Comparison of ENCODE assay signal across 16 mouse cellular contexts in genomic region chr8:120002348-120002747, GRCm38 (mm10). TPM values are rescaled to one million over a fixed set of nuclear protein-coding genes. Genes with fewer than 3 reads are reported as not detected.
DNase-seq lines count a peak whose midpoint lies in the region; ATAC-seq and TF ChIP-seq lines count a peak whose summit lies in the region.
"Had no signal": no experiment of that assay in that cellular context is flagged by ENCODE, and none has a peak within 500 bp of the region (broad histone marks: within the 10 kb centered on the region; RNA-seq: fewer than 3 reads in every experiment).

No protein-coding gene starts in this region.

- ATAC-seq in heart, embryonic 14.5 days (ENCODE audit: insufficient number of reproducible peaks, insufficient read depth, low FRiP score, low read depth): no peak
- no peak for ATAC-seq in embryonic facial prominence, embryonic 14.5 days (ENCODE audit: low read depth)
- ATAC-seq in stomach, embryonic 15.5 days (ENCODE audit: insufficient read depth, low FRiP score, low read depth): no peak
- ATAC-seq: forebrain, postnatal 0 days; liver, postnatal 0 days; midbrain, embryonic 16.5 days had no signal

- 0 out of 2 replicates have a peak overlapping the region, but pooled peaks have one; percentile 30 for H3K9ac ChIP-seq in heart, embryonic 14.5 days (ENCODE audit: low read length)
- H3K9ac ChIP-seq in embryonic facial prominence, embryonic 14.5 days (ENCODE audit: low read depth, low read length): peak overlapping the region; percentile 31; the same call in 1 of the 2 replicates
- no peak overlapping the region for H3K9ac ChIP-seq in stomach, embryonic 15.5 days
- H3K9ac ChIP-seq: forebrain, postnatal 0 days; limb, embryonic 12.5 days; liver, postnatal 0 days; neural tube, embryonic 13.5 days had no signal

- no peaks in the 10 kb centered on the region for H3K27me3 ChIP-seq in heart, embryonic 14.5 days (ENCODE audit: control insufficient read depth, insufficient read depth, low read length)
- no peaks in the 10 kb centered on the region for H3K27me3 ChIP-seq in embryonic facial prominence, embryonic 14.5 days (replicated peaks; ENCODE audit: control insufficient read depth, insufficient read depth, low read length)
- H3K27me3 ChIP-seq in stomach, embryonic 15.5 days (replicated peaks): no peaks in the 10 kb centered on the region
- H3K27me3 ChIP-seq: limb, embryonic 12.5 days; neural tube, embryonic 13.5 days had no signal

- no peak overlapping the region for H3K4me3 ChIP-seq in heart, embryonic 14.5 days (ENCODE audit: control insufficient read depth in 1 of 2, insufficient read depth in 1 of 2, low read depth in 1 of 2, low read length in 2 of 2)
- no peak overlapping the region for H3K4me3 ChIP-seq in lung, adult 2 months (replicated peaks; ENCODE audit: extremely low read depth, low read depth, low read length)
- H3K4me3 ChIP-seq in embryonic facial prominence, embryonic 14.5 days (ENCODE audit: low read depth, low read length): no peak overlapping the region
- no peak overlapping the region for H3K4me3 ChIP-seq in stomach, embryonic 15.5 days (replicated peaks)
- H3K4me3 ChIP-seq: limb, embryonic 12.5 days; neural tube, embryonic 13.5 days had no signal

- TF ChIP-seq CTCF in lung, adult 2 months (IDR thresholded peaks at IDR 0.05; ENCODE audit: insufficient read depth, low read length): no peak

- 45% methylated on average over 9 of the region's 9 CpGs for WGBS in heart, embryonic 14.5 days
- 64% methylated on average over 9 of the region's 9 CpGs for WGBS in lung, adult 2 months
- 62% methylated on average over 9 of the region's 9 CpGs for WGBS in embryonic facial prominence, embryonic 14.5 days
- 52% methylated on average over 9 of the region's 9 CpGs for WGBS in stomach, embryonic 15.5 days

- H3K9me3 ChIP-seq in heart, embryonic 14.5 days (ENCODE audit: control insufficient read depth, low read length): no peaks in the 10 kb centered on the region
- no peaks in the 10 kb centered on the region for H3K9me3 ChIP-seq in embryonic facial prominence, embryonic 14.5 days (ENCODE audit: control insufficient read depth, low read length)
- H3K9me3 ChIP-seq in stomach, embryonic 15.5 days: no peaks in the 10 kb centered on the region
- H3K9me3 ChIP-seq: limb, embryonic 12.5 days; neural tube, embryonic 13.5 days had no signal

- H3K4me1 ChIP-seq in heart, embryonic 14.5 days (ENCODE audit: control insufficient read depth in 2 of 2, insufficient read depth in 2 of 2, low read length in 2 of 2): peaks cover 6 to 7% of the 10 kb centered on the region in 2 experiments; a peak in 2 of 4 replicates
- peaks cover 2% of the 10 kb centered on the region; the same call in 1 of the 2 replicates for H3K4me1 ChIP-seq in lung, adult 2 months (ENCODE audit: control insufficient read depth, insufficient read depth, low read length)
- H3K4me1 ChIP-seq in embryonic facial prominence, embryonic 14.5 days (ENCODE audit: control insufficient read depth, insufficient read depth, low read length): 0 out of 2 replicates have a peak, but pooled peaks cover 8% of the 10 kb centered on the region
- H3K4me1 ChIP-seq in stomach, embryonic 15.5 days: peaks cover 43% of the 10 kb centered on the region

- intact Hi-C loops in gastrocnemius, postnatal 36 days (cut with DNase I): loop anchor here (5.0 kb wide), 1 partner anchor 65 kb away; no protein-coding TSS in a partner anchor

- no peak for DNase-seq in heart, adult 18-20 months
- peak; percentile 50 for DNase-seq in lung, postnatal 10 days
- no peak for DNase-seq in lung, adult 2 months
- DNase-seq in embryonic facial prominence, embryonic 14.5 days (ENCODE audit: low spot score): no peak
- DNase-seq in cerebellum, adult 18-20 months: no peak
- no peak for DNase-seq in gastrocnemius, postnatal 36 days
- DNase-seq: cerebellum, postnatal 36 days; forebrain, postnatal 0 days; layer of hippocampus, adult 9-11 months; liver, postnatal 0 days; thymus, postnatal 25 days had no signal

- no peak for TF ChIP-seq POLR2A in lung, adult 2 months (IDR thresholded peaks at IDR 0.05; ENCODE audit: borderline replicate concordance, extremely low read depth, low read depth, low read length)

- H3K27ac ChIP-seq in heart, embryonic 14.5 days (replicated peaks in 1 of 2; ENCODE audit: control insufficient read depth in 1 of 2, insufficient read depth in 1 of 2, low read depth in 2 of 2, low read length in 2 of 2): no peak overlapping the region
- H3K27ac ChIP-seq in embryonic facial prominence, embryonic 14.5 days (replicated peaks; ENCODE audit: low read depth, low read length): no peak overlapping the region
- H3K27ac ChIP-seq in stomach, embryonic 15.5 days: peak overlapping the region; percentile 48; the same call in 1 of the 2 replicates
- H3K27ac ChIP-seq: limb, embryonic 12.5 days; neural tube, embryonic 13.5 days had no signal

- H3K36me3 ChIP-seq in heart, embryonic 14.5 days (ENCODE audit: control insufficient read depth, insufficient read depth, low read length): no peaks in the 10 kb centered on the region
- H3K36me3 ChIP-seq in embryonic facial prominence, embryonic 14.5 days (ENCODE audit: control insufficient read depth, insufficient read depth, low read length): no peaks in the 10 kb centered on the region
- H3K36me3 ChIP-seq in stomach, embryonic 15.5 days: no peaks in the 10 kb centered on the region
- H3K36me3 ChIP-seq: limb, embryonic 12.5 days; neural tube, embryonic 13.5 days had no signal

- no peak overlapping the region for H3K4me2 ChIP-seq in heart, embryonic 14.5 days (ENCODE audit: low read length)
- no peak overlapping the region for H3K4me2 ChIP-seq in embryonic facial prominence, embryonic 14.5 days (ENCODE audit: low read depth, low read length)
- H3K4me2 ChIP-seq in stomach, embryonic 15.5 days: no peak overlapping the region
- H3K4me2 ChIP-seq: limb, embryonic 12.5 days; neural tube, embryonic 13.5 days had no signal

RNA-seq across cellular contexts. Expression of gene Crispld2, which starts 10.1 kb away (rescaled TPM):
- polyA plus RNA-seq in heart, embryonic 14.5 days (2014; fragmentation: Nextera tagmentation; extraction: Ambion mirVana): 1.2 and 1.8 TPM in 2 replicates
- total RNA-seq in heart, adult 18-20 months (2021): 10 to 100 TPM; 25.1 to 27.1 TPM
- polyA plus RNA-seq in lung, adult 2 months (2012; rRNA removed): 66.9 and 71.0 TPM in 2 replicates
- 4.9 and 5.6 TPM in 2 replicates for polyA plus RNA-seq in embryonic facial prominence, embryonic 14.5 days (2014; fragmentation: Nextera tagmentation; extraction: Ambion mirVana)
- polyA plus RNA-seq in stomach, embryonic 15.5 days (2015; fragmentation: Nextera tagmentation; extraction: Ambion mirVana): 33.5 and 34.5 TPM in 2 replicates
- total RNA-seq in gastrocnemius, postnatal 36 days (2021): 10 to 100 TPM in 1 of 2 experiments, 1 to 10 TPM in 1; 8.1 to 12.3 TPM
